Mouse (Mus musculus) liver, embryonic 14.5 days (tissue): Measurements from ENCODE around the gene Daxx.

ENCODE experiments used
- CTCF ChIP-seq: IDR thresholded peaks from 2 replicates; pipeline ENCODE4 v1.5.1; 2016; ENCODE audit warnings: antibody characterized with exemption, low read depth, control low read depth
- EP300 ChIP-seq: IDR thresholded peaks from 2 replicates; pipeline ENCODE4 v1.6.1; 2016; ENCODE audit warnings: antibody characterized with exemption, low read depth

DNA sequence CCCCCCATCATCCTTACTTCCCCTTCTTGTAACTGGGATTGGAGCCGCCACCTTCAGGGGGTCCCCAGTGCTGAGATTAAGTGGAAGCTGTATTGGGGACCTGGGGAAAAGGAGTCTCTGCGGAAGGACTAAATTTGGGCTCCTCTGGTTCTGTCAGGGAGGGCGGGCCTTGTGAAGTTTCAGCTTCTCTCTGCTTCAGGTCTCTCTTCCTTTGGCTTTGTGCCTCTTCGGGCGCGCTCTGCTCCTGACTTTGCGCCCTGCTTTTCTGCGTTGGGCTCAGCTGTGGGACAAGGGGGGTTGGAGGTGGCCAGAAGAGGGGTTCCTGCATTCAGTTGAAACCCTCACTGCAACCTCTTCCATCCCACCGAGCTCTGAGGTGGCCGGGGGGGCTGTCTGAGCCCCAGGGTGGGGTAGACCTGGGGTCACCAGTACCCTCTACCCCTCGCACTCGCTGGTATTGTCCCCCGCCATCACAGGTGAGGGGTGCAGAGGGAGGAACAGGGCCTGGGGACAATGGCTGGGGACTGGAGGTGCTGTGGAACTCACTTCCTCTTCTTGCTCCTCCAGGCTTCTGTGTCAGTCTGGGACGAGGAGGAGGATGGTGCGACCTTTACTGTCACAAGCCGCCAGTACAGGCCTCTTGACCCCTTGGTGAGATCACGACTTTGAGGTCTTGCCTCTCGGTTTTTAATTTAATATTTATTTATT lies 22.1 kb downstream of the Daxx start:
- TF ChIP-seq CTCF (no peak), EP300 (no peak)
